Mouse (Mus musculus) intestine, postnatal 0 days (tissue): ENCODE results near the gene Nat8f2. TPM values are rescaled to one million over a fixed set of nuclear protein-coding genes. Genes with fewer than 3 reads are reported as not detected.
A peak's percentile ranks its signal among the peaks of the same experiment; 100 is the strongest.
"Not testable (repeated sequence)": the region's sequence is repeated elsewhere in the genome, so short reads cannot be mapped to it uniquely, and the experiment has no call there.

Experiments
- ATAC-seq: fragments of 200-750 bp; cut with Nextera tagmentation; 2 replicates; pipeline ENCODE4 v1.8.0; 2017; ENCODE audit warnings: mild to moderate bottlenecking, moderate TSS enrichment, moderate library complexity
- H3K27ac ChIP-seq: fragments of 300-500 bp; sonication (generic); 2 replicates; pipeline ENCODE4 v1.5.1; 2014; ENCODE audit warnings: mild to moderate bottlenecking, low read depth, low read length, moderate library complexity
- H3K27me3 ChIP-seq: fragments of 300-500 bp; sonication (generic); replicated peaks from 2 replicates; pipeline ENCODE4 v1.6.1; 2014; ENCODE audit warnings: low read length, mixed read lengths; ENCODE audit not compliant: control insufficient read depth, insufficient read depth
- H3K36me3 ChIP-seq: fragments of 300-500 bp; sonication (generic); 2 replicates; pipeline ENCODE4 v1.6.1; 2014; ENCODE audit warnings: mild to moderate bottlenecking, moderate library complexity; ENCODE audit not compliant: control insufficient read depth, insufficient read depth
- H3K4me1 ChIP-seq: fragments of 300-500 bp; sonication (generic); replicated peaks from 2 replicates; pipeline ENCODE4 v1.6.1; 2014; ENCODE audit warnings: antibody characterized with exemption, low read length, mixed read lengths; ENCODE audit not compliant: control insufficient read depth, insufficient read depth
- H3K4me2 ChIP-seq: fragments of 300-500 bp; sonication (generic); replicated peaks from 2 replicates; pipeline ENCODE4 v1.6.1; 2014; ENCODE audit warnings: low read depth, mild to moderate bottlenecking, moderate library complexity
- H3K4me3 ChIP-seq: fragments of 300-500 bp; sonication (generic); 2 replicates; pipeline ENCODE4 v1.5.1; 2014; ENCODE audit warnings: low read depth, low read length
- H3K9ac ChIP-seq: fragments of 300-500 bp; sonication (generic); 2 replicates; pipeline ENCODE4 v1.6.1; 2014; ENCODE audit warnings: mild to moderate bottlenecking, low read depth, low read length
- H3K9me3 ChIP-seq: fragments of 300-500 bp; sonication (generic); 2 replicates; pipeline ENCODE4 v1.6.1; 2016; ENCODE audit warnings: mixed run types; ENCODE audit not compliant: control insufficient read depth
- CTCF ChIP-seq: sonication (generic); IDR thresholded peaks from 2 replicates; pipeline ENCODE4 v1.5.1; 2016; ENCODE audit warnings: low read depth, mild to moderate bottlenecking, control low read depth, antibody characterized with exemption, moderate library complexity
- WGBS: fragments of 180-500 bp; shearing (Covaris S2); extraction: QIAGEN DNeasy Blood & Tissue Kit; methylation state at CpG from one replicate; pipeline ENCODE4 v1.1.7; 2014; 5-methylcytosine and 5-hydroxymethylcytosine counted together
- polyA plus RNA-seq: library from polyadenylated mRNA; unstranded; fragments of >200 nt; fragmentation: Nextera tagmentation; extraction: Ambion mirVana; gene quantifications from 2 replicates; pipeline ENCODE4 v1.2.1, GENCODE M21; 2015

Nat8f2 gene
- polyA plus RNA-seq, 1 experiment from 2014 or later, result 0.16 TPM

- no peak overlapping the region for H3K4me3 ChIP-seq
- no peaks in the 10 kb centered on the region for H3K9me3 ChIP-seq
- no peak for TF ChIP-seq CTCF
- H3K27me3 ChIP-seq, result no peaks in the 10 kb centered on the region
- H3K9ac ChIP-seq, result no peak overlapping the region
- no peaks in the 10 kb centered on the region for H3K36me3 ChIP-seq
- no peak for ATAC-seq
- WGBS, result 83% methylated on average over 8 of the region's 8 CpGs
- no peak overlapping the region for H3K4me2 ChIP-seq
- no peak overlapping the region for H3K27ac ChIP-seq
- H3K4me1 ChIP-seq, result no peaks in the 10 kb centered on the region
Observed at GRCm38 (mm10) chr6:85838674-85839073, 30.3 kb downstream of the Nat8f2 start.

GRCm38 (mm10) chr6:85837307-85837706 lies 31.7 kb downstream of the Nat8f2 start:
- H3K4me2 ChIP-seq, result peak overlapping the region; percentile 57
- peak; percentile 54 for TF ChIP-seq CTCF
- not testable (repeated sequence) for H3K4me3 ChIP-seq, H3K9ac ChIP-seq, H3K27ac ChIP-seq, H3K9me3 ChIP-seq, H3K36me3 ChIP-seq, H3K4me1 ChIP-seq, H3K27me3 ChIP-seq
- 25% methylated on average over 12 of the region's 12 CpGs for WGBS
- ATAC-seq, result peak; percentile 59

- WGBS, result 20% methylated on average over 8 of the region's 9 CpGs
- H3K27me3 ChIP-seq, H3K9ac ChIP-seq, H3K9me3 ChIP-seq, H3K4me1 ChIP-seq, ATAC-seq, H3K4me3 ChIP-seq, H3K27ac ChIP-seq, H3K36me3 ChIP-seq: not testable (repeated sequence)
- peak; percentile 60 for TF ChIP-seq CTCF
- H3K4me2 ChIP-seq, result peak overlapping the region; percentile 57
Observed at GRCm38 (mm10) chr6:85836827-85837226, 32.1 kb downstream of the Nat8f2 start.

GRCm38 (mm10) chr6:85836098-85836497 lies 32.9 kb downstream of the Nat8f2 start:
- not testable (repeated sequence) for H3K9me3 ChIP-seq, ATAC-seq, H3K27ac ChIP-seq, H3K9ac ChIP-seq, H3K4me1 ChIP-seq, H3K4me2 ChIP-seq, H3K36me3 ChIP-seq, H3K27me3 ChIP-seq, H3K4me3 ChIP-seq
- 74% methylated on average over 5 of the region's 5 CpGs for WGBS

DNA sequence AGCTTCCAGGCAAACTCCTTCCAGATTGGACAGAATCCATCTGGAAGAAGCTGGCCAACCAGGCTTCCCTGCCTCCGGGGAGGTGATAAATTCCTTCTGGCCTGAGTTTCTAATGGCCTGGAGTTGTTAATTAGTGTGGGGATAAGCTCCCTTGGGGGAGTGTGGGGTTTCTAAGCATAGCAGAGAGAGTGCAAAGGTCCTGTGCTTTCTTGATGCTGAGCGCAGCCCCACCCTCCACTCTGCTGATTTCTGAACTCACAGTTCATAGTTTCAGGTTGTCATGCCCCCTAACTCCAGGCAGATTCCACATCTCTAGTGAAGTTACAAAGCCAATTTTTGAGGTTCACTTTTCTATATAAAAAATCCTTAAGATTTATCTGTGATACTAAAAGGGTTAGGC lies 33.9 kb downstream of the Nat8f2 start:
- not testable (repeated sequence) for H3K27me3 ChIP-seq, H3K9me3 ChIP-seq, H3K4me2 ChIP-seq, H3K9ac ChIP-seq, H3K4me1 ChIP-seq, H3K4me3 ChIP-seq, H3K36me3 ChIP-seq, H3K27ac ChIP-seq
- peak; percentile 41; the same call in 1 of the 2 replicates for ATAC-seq
- WGBS, result 48% methylated on average over 1 of the region's 2 CpGs

DNA sequence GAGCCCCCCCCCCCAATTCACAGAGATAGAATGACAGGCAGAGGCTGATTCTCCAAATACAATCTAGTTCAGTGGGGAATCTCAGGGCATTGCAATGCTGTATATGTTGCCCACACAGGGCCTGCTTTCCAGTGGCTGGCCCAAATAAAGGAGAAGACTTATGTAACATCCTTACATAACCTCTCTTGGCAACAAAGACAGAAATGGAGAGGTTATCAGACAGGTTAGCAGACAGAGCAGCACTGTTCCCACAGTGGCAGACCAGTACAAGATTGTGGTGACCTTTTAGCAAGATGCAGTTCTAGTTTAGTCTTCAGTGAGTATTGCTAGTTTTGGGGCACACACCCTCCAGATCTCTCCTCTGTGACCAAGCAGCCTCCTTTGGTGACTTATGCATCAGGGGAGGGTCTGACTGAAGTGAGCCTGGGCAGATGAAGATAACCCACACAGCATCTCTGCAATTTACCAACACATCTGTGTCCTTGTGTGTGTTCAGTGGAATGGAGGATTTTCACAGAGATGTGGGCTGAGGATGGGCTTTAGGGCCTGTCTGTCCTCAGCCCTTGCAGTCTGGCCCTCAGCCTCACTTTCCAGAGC lies 34.4 kb downstream of the Nat8f2 start:
- not testable (repeated sequence) for H3K27me3 ChIP-seq, ATAC-seq, H3K4me2 ChIP-seq, H3K9ac ChIP-seq, H3K4me1 ChIP-seq, H3K27ac ChIP-seq, H3K9me3 ChIP-seq, H3K4me3 ChIP-seq, H3K36me3 ChIP-seq

DNA sequence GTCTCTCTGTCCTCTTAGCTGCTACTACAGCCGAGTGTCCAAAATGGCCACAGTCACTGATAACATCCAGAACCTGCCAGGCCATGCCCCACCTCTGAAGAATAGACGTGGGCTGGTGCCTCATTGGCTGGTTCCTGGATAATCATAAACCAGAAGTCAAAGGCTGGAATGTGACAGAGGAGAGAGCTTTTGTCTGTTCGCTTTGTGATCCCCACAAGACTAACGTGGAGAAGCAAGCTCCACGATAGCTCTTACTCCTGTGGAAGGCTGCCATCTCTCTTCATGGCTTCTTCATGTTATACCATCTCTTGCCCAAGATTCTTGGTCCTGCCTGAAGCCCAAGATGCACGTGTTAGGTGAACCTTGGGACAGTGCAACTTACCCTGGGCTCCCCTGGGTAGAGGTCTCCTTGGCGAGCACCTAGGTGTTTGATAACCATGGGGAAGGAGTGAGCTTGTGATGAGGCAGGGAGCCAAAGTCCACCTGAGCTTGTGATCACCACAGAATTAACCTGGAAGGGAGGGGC lies 37.1 kb downstream of the Nat8f2 start, which contains the start of gene Nat8:
Gene Nat8, minus strand, starts transcription at position 287 of the 526 bp plus-strand sequence.
- Histone ChIP-seq H3K9me3 (no peaks in the 10 kb centered on the region), H3K36me3 (no peaks in the 10 kb centered on the region), H3K4me3 (no peak within 1 kb of the TSS), H3K4me1 (no peaks in the 10 kb centered on the region; the same call in 1 of the 2 replicates), H3K27ac (peak within 1 kb of the TSS; percentile 71), H3K9ac (no peak within 1 kb of the TSS), H3K27me3 (no peaks in the 10 kb centered on the region), H3K4me2 (peak within 1 kb of the TSS; percentile 45)
- peak; percentile 79 for ATAC-seq
- TF ChIP-seq CTCF, result no peak
- 40% methylated on average over 7 of the region's 7 CpGs for WGBS
